Mouse (Mus musculus) neural tube, embryonic 11.5 days (tissue): ENCODE data around the gene Tdgf1. TPM values are rescaled to one million over a fixed set of nuclear protein-coding genes. Genes with fewer than 3 reads are reported as not detected.

Source experiments
- ATAC-seq: fragments of 200-750 bp; cut with Nextera tagmentation; 2 replicates; pipeline ENCODE4 v1.8.0; 2017; ENCODE audit warnings: moderate number of reproducible peaks, mild to moderate bottlenecking, moderate TSS enrichment, moderate library complexity; ENCODE audit not compliant: insufficient read depth, low FRiP score, low TSS enrichment
- DNase-seq: peaks from one replicate; pipeline ENCODE4 v3.0.0-alpha.2; 2015; ENCODE audit warnings: low spot score
- H3K27ac ChIP-seq: fragments of 300-500 bp; sonication (generic); 2 replicates; pipeline ENCODE4 v1.5.1; 2014; ENCODE audit warnings: low read depth, mild to moderate bottlenecking, low read length
- H3K27me3 ChIP-seq: fragments of 300-500 bp; sonication (generic); 2 replicates; pipeline ENCODE4 v1.6.1; 2014; ENCODE audit warnings: mild to moderate bottlenecking, low read length, mixed read lengths; ENCODE audit not compliant: control insufficient read depth, insufficient read depth
- H3K36me3 ChIP-seq: fragments of 300-500 bp; sonication (generic); 2 replicates; pipeline ENCODE4 v1.6.1; 2014; ENCODE audit warnings: mild to moderate bottlenecking, low read length, moderate library complexity, mixed read lengths; ENCODE audit not compliant: control insufficient read depth, insufficient read depth
- H3K4me1 ChIP-seq: fragments of 300-500 bp; sonication (generic); 2 replicates; pipeline ENCODE4 v1.6.1; 2014; ENCODE audit warnings: low read length, mixed read lengths; ENCODE audit not compliant: control insufficient read depth, insufficient read depth
- H3K4me2 ChIP-seq: fragments of 300-500 bp; sonication (generic); 2 replicates; pipeline ENCODE4 v1.6.1; 2014; ENCODE audit warnings: low read depth, mild to moderate bottlenecking, moderate library complexity
- H3K4me3 ChIP-seq: fragments of 300-500 bp; sonication (generic); 2 replicates; pipeline ENCODE4 v1.5.1; 2014; ENCODE audit warnings: low read depth, low read length
- H3K9ac ChIP-seq: fragments of 300-500 bp; sonication (generic); 2 replicates; pipeline ENCODE4 v1.6.1; 2014; ENCODE audit warnings: mild to moderate bottlenecking, low read length
- H3K9me3 ChIP-seq: fragments of 300-500 bp; sonication (generic); 2 replicates; pipeline ENCODE4 v1.6.1; 2016; ENCODE audit warnings: low read length; ENCODE audit not compliant: control insufficient read depth
- WGBS: fragments of 180-500 bp; shearing (Covaris S2); extraction: QIAGEN DNeasy Blood & Tissue Kit; methylation state at CpG from one replicate; pipeline ENCODE4 v1.1.7; 2014; 5-methylcytosine and 5-hydroxymethylcytosine counted together
- polyA plus RNA-seq: library from polyadenylated mRNA; unstranded; fragments of >200 nt; fragmentation: Nextera tagmentation; extraction: Ambion mirVana; gene quantifications from 2 replicates; pipeline ENCODE4 v1.2.1, GENCODE M21; 2014

Tdgf1 gene
- polyA plus RNA-seq, 1 experiment from 2014 or later: not detected

GRCm38 (mm10) chr9:110914631-110915236, 31.2 kb downstream of the Tdgf1 start:
- DNase-seq: no peak
- no peaks in the 10 kb centered on the region for H3K36me3 ChIP-seq
- no peak overlapping the region for H3K27ac ChIP-seq

GRCm38 (mm10) chr9:110909371-110909967, 36.5 kb downstream of the Tdgf1 start:
- no peaks in the 10 kb centered on the region for H3K36me3 ChIP-seq
- no peak overlapping the region for H3K4me2 ChIP-seq
- DNase-seq (no peak), ATAC-seq (no peak)
- H3K9ac ChIP-seq: no peak overlapping the region
- no peak overlapping the region for H3K27ac ChIP-seq
- WGBS: 79% methylated on average over 6 of the region's 6 CpGs
- no peaks in the 10 kb centered on the region for H3K4me1 ChIP-seq
- H3K27me3 ChIP-seq: no peaks in the 10 kb centered on the region
- H3K9me3 ChIP-seq: no peaks in the 10 kb centered on the region
- no peak overlapping the region for H3K4me3 ChIP-seq

More at GRCm38 (mm10) chr9:110914631-110915236, 31.2 kb downstream of the Tdgf1 start:
- Histone ChIP-seq H3K9ac (peak overlapping the region; percentile 36; the same call in 1 of the 2 replicates), H3K27me3 (no peaks in the 10 kb centered on the region), H3K4me2 (no peak overlapping the region), H3K9me3 (no peaks in the 10 kb centered on the region), H3K4me1 (no peaks in the 10 kb centered on the region), H3K4me3 (no peak overlapping the region)
- 61% methylated on average over 21 of the region's 21 CpGs for WGBS
- ATAC-seq: no peak

- Histone ChIP-seq H3K4me3 (no peak overlapping the region), H3K27ac (no peak overlapping the region), H3K9me3 (no peaks in the 10 kb centered on the region), H3K4me2 (no peak overlapping the region), H3K9ac (no peak overlapping the region), H3K36me3 (no peaks in the 10 kb centered on the region), H3K4me1 (no peaks in the 10 kb centered on the region), H3K27me3 (no peaks in the 10 kb centered on the region)
- DNase-seq (no peak), ATAC-seq (no peak)
- WGBS: 95% methylated on average over 3 of the region's 3 CpGs
Observed at GRCm38 (mm10) chr9:110908631-110909016, 37.3 kb downstream of the Tdgf1 start.

GRCm38 (mm10) chr9:110907838-110908630, 37.9 kb downstream of the Tdgf1 start:
- Histone ChIP-seq H3K4me1 (no peaks in the 10 kb centered on the region), H3K4me2 (no peak overlapping the region), H3K27ac (no peak overlapping the region), H3K27me3 (no peaks in the 10 kb centered on the region), H3K36me3 (no peaks in the 10 kb centered on the region), H3K9me3 (no peaks in the 10 kb centered on the region), H3K9ac (no peak overlapping the region), H3K4me3 (no peak overlapping the region)
- 79% methylated on average over 4 of the region's 4 CpGs for WGBS
- no peak for ATAC-seq
- DNase-seq: no peak

- no peak overlapping the region for H3K4me2 ChIP-seq
- H3K4me3 ChIP-seq: no peak overlapping the region
- ATAC-seq (no peak), DNase-seq (no peak)
- H3K9me3 ChIP-seq: no peaks in the 10 kb centered on the region
- WGBS: 90% methylated on average over 11 of the region's 11 CpGs
- no peak overlapping the region for H3K27ac ChIP-seq
- no peaks in the 10 kb centered on the region for H3K27me3 ChIP-seq
- no peaks in the 10 kb centered on the region for H3K36me3 ChIP-seq
- H3K4me1 ChIP-seq: no peaks in the 10 kb centered on the region
- no peak overlapping the region for H3K9ac ChIP-seq
Observed at GRCm38 (mm10) chr9:110907201-110907837, 38.6 kb downstream of the Tdgf1 start.

- Histone ChIP-seq H3K27ac (no peak overlapping the region), H3K36me3 (no peaks in the 10 kb centered on the region), H3K4me3 (no peak overlapping the region), H3K4me1 (no peaks in the 10 kb centered on the region), H3K4me2 (no peak overlapping the region), H3K9me3 (no peaks in the 10 kb centered on the region), H3K27me3 (no peaks in the 10 kb centered on the region), H3K9ac (no peak overlapping the region)
- ATAC-seq: no peak
- DNase-seq: no peak
- WGBS: 91% methylated on average over 4 of the region's 4 CpGs
Observed at GRCm38 (mm10) chr9:110902271-110902670, 43.7 kb downstream of the Tdgf1 start.

GRCm38 (mm10) chr9:110901204-110901603, 44.8 kb downstream of the Tdgf1 start:
- Histone ChIP-seq H3K36me3 (no peaks in the 10 kb centered on the region), H3K27me3 (no peaks in the 10 kb centered on the region), H3K4me2 (no peak overlapping the region), H3K4me3 (no peak overlapping the region), H3K9me3 (no peaks in the 10 kb centered on the region), H3K9ac (no peak overlapping the region), H3K4me1 (no peaks in the 10 kb centered on the region), H3K27ac (no peak overlapping the region)
- ATAC-seq: no peak
- no peak for DNase-seq
- 84% methylated on average over 6 of the region's 6 CpGs for WGBS

- 69% methylated on average over 10 of the region's 10 CpGs for WGBS
- no peak overlapping the region for H3K9ac ChIP-seq
- no peak for DNase-seq
- no peaks in the 10 kb centered on the region for H3K36me3 ChIP-seq
- H3K4me1 ChIP-seq: no peaks in the 10 kb centered on the region; the same call in 1 of the 2 replicates
- no peak for ATAC-seq
- H3K9me3 ChIP-seq: no peaks in the 10 kb centered on the region
- H3K4me3 ChIP-seq: no peak overlapping the region
- H3K27me3 ChIP-seq: no peaks in the 10 kb centered on the region
- H3K27ac ChIP-seq: no peak overlapping the region
- no peak overlapping the region for H3K4me2 ChIP-seq
Observed at GRCm38 (mm10) chr9:110899451-110900008, 46.4 kb downstream of the Tdgf1 start.
